Mouse (Mus musculus) lung, postnatal 0 days (tissue): ENCODE measurements around the gene Suds3. TPM values are rescaled to one million over a fixed set of nuclear protein-coding genes. Genes with fewer than 3 reads are reported as not detected.

Experiments used
- ATAC-seq: fragments of 200-750 bp; cut with Nextera tagmentation; 2 replicates; pipeline ENCODE4 v1.8.0; 2017; ENCODE audit warnings: moderate library complexity
- DNase-seq: peaks from one replicate; pipeline ENCODE4 v3.0.0-alpha.2; 2016; ENCODE audit warnings: low spot score
- H3K27ac ChIP-seq: fragments of 300-500 bp; sonication (generic); 2 replicates; pipeline ENCODE4 v1.5.1; 2014; ENCODE audit warnings: antibody characterized with exemption, mild to moderate bottlenecking, low read length, mixed read lengths
- H3K27me3 ChIP-seq: fragments of 300-500 bp; sonication (generic); replicated peaks from 2 replicates; pipeline ENCODE4 v1.6.1; 2014; ENCODE audit warnings: low read length, mixed read lengths; ENCODE audit not compliant: insufficient read depth
- H3K36me3 ChIP-seq: fragments of 300-500 bp; sonication (generic); 2 replicates; pipeline ENCODE4 v1.6.1; 2014; ENCODE audit warnings: low read length, mixed read lengths; ENCODE audit not compliant: insufficient read depth
- H3K4me1 ChIP-seq: fragments of 300-500 bp; sonication (generic); 2 replicates; pipeline ENCODE4 v1.6.1; 2014; ENCODE audit warnings: antibody characterized with exemption, low read depth, low read length, mixed read lengths; ENCODE audit not compliant: insufficient read depth
- H3K4me2 ChIP-seq: fragments of 300-500 bp; sonication (generic); replicated peaks from 2 replicates; pipeline ENCODE4 v1.6.1; 2014; ENCODE audit warnings: low read depth, mild to moderate bottlenecking, low read length, moderate library complexity, mixed read lengths
- H3K4me3 ChIP-seq: fragments of 300-500 bp; sonication (generic); 2 replicates; pipeline ENCODE4 v1.5.1; 2014; ENCODE audit warnings: low read depth, low read length
- H3K9ac ChIP-seq: fragments of 300-500 bp; sonication (generic); replicated peaks from 2 replicates; pipeline ENCODE4 v1.6.1; 2014; ENCODE audit warnings: low read depth, mild to moderate bottlenecking
- H3K9me3 ChIP-seq: fragments of 300-500 bp; sonication (generic); 2 replicates; pipeline ENCODE4 v1.6.1; 2016; ENCODE audit warnings: low read length, mixed read lengths
- CTCF ChIP-seq: IDR thresholded peaks from 2 replicates; pipeline ENCODE4 v1.5.1; 2016; ENCODE audit warnings: antibody characterized with exemption, mild to moderate bottlenecking
- EP300 ChIP-seq: IDR thresholded peaks from 2 replicates; pipeline ENCODE4 v1.6.1; 2016; ENCODE audit warnings: antibody characterized with exemption, mild to moderate bottlenecking, control low read depth
- WGBS: fragments of 180-500 bp; shearing (Covaris S2); extraction: QIAGEN DNeasy Blood & Tissue Kit; methylation state at CpG from one replicate; pipeline ENCODE4 v1.1.7; 2014; 5-methylcytosine and 5-hydroxymethylcytosine counted together
- polyA plus RNA-seq: library from polyadenylated mRNA; unstranded; fragments of >200 nt; fragmentation: Nextera tagmentation; extraction: Ambion mirVana; gene quantifications from 2 replicates; pipeline ENCODE4 v1.2.1, GENCODE M21; 2015

Gene Suds3
- polyA plus RNA-seq, 1 experiment from 2014 or later, result 47.1 TPM

- Histone ChIP-seq H3K4me2 (no peak overlapping the region), H3K4me1 (no peaks in the 10 kb centered on the region), H3K36me3 (peaks cover 41% of the 10 kb centered on the region), H3K27ac (no peak overlapping the region), H3K9me3 (no peaks in the 10 kb centered on the region), H3K27me3 (no peaks in the 10 kb centered on the region), H3K4me3 (no peak overlapping the region), H3K9ac (no peak overlapping the region)
- no peak for ATAC-seq
- WGBS, result 93% methylated on average over 20 of the region's 20 CpGs
- no peak for TF ChIP-seq CTCF
- TF ChIP-seq EP300, result no peak
- no peak for DNase-seq
Measured at GRCm38 (mm10) chr5:117103194-117103929, 12.6 kb downstream of the Suds3 start.

GRCm38 (mm10) chr5:117099742-117100141 lies 16.2 kb downstream of the Suds3 start:
- H3K4me1 ChIP-seq, result no peaks in the 10 kb centered on the region
- H3K27me3 ChIP-seq, result no peaks in the 10 kb centered on the region
- peaks cover 28% of the 10 kb centered on the region for H3K36me3 ChIP-seq
- no peak overlapping the region for H3K9ac ChIP-seq
- DNase-seq (no peak), ATAC-seq (no peak)
- H3K4me3 ChIP-seq, result no peak overlapping the region
- 86% methylated on average over 11 of the region's 11 CpGs for WGBS
- H3K4me2 ChIP-seq, result no peak overlapping the region
- TF ChIP-seq CTCF (peak; percentile 30; the same call in 1 of the 2 replicates), EP300 (no peak)
- H3K27ac ChIP-seq, result no peak overlapping the region
- H3K9me3 ChIP-seq, result no peaks in the 10 kb centered on the region

- ATAC-seq (no peak), DNase-seq (no peak)
- Histone ChIP-seq H3K4me2 (no peak overlapping the region), H3K27me3 (no peaks in the 10 kb centered on the region), H3K27ac (no peak overlapping the region), H3K4me1 (no peaks in the 10 kb centered on the region), H3K4me3 (no peak overlapping the region), H3K36me3 (peaks cover 24% of the 10 kb centered on the region), H3K9me3 (no peaks in the 10 kb centered on the region), H3K9ac (no peak overlapping the region)
- TF ChIP-seq CTCF (no peak), EP300 (no peak)
- WGBS, result 70% methylated on average over 5 of the region's 5 CpGs
Measured at GRCm38 (mm10) chr5:117099008-117099407, 16.9 kb downstream of the Suds3 start.

GRCm38 (mm10) chr5:117096716-117097115 lies 19.2 kb downstream of the Suds3 start:
- Histone ChIP-seq H3K27ac (no peak overlapping the region), H3K4me3 (no peak overlapping the region), H3K9me3 (no peaks in the 10 kb centered on the region), H3K9ac (no peak overlapping the region), H3K27me3 (no peaks in the 10 kb centered on the region), H3K36me3 (peaks cover 27% of the 10 kb centered on the region; the same call in 1 of the 2 replicates), H3K4me1 (no peaks in the 10 kb centered on the region), H3K4me2 (no peak overlapping the region)
- DNase-seq, result peak; percentile 72
- TF ChIP-seq CTCF (peak; percentile 85), EP300 (no peak)
- ATAC-seq, result no peak
- 35% methylated on average over 3 of the region's 3 CpGs for WGBS

GRCm38 (mm10) chr5:117094431-117094830 lies 21.5 kb downstream of the Suds3 start:
- H3K27me3 ChIP-seq, result no peaks in the 10 kb centered on the region
- no peak overlapping the region for H3K4me3 ChIP-seq
- TF ChIP-seq CTCF (peak; percentile 80), EP300 (no peak)
- no peak overlapping the region for H3K27ac ChIP-seq
- peaks cover 25% of the 10 kb centered on the region; the same call in 1 of the 2 replicates for H3K36me3 ChIP-seq
- H3K9ac ChIP-seq, result no peak overlapping the region
- no peaks in the 10 kb centered on the region for H3K4me1 ChIP-seq
- peak; percentile 51 for ATAC-seq
- DNase-seq, result peak; percentile 58
- WGBS, result 43% methylated on average over 7 of the region's 7 CpGs
- H3K4me2 ChIP-seq, result no peak overlapping the region
- H3K9me3 ChIP-seq, result no peaks in the 10 kb centered on the region

GRCm38 (mm10) chr5:117089786-117090185 lies 26.1 kb downstream of the Suds3 start:
- Histone ChIP-seq H3K4me1 (no peaks in the 10 kb centered on the region), H3K9ac (no peak overlapping the region), H3K27me3 (0 out of 2 replicates have a peak, but pooled peaks cover 5% of the 10 kb centered on the region), H3K27ac (no peak overlapping the region), H3K4me3 (no peak overlapping the region), H3K4me2 (no peak overlapping the region), H3K36me3 (peaks cover 12% of the 10 kb centered on the region; the same call in 1 of the 2 replicates), H3K9me3 (no peaks in the 10 kb centered on the region)
- ATAC-seq (peak; percentile 50; the same call in 1 of the 2 replicates), DNase-seq (peak; percentile 48)
- 16% methylated on average over 4 of the region's 6 CpGs for WGBS
- no peak for TF ChIP-seq CTCF
- no peak for TF ChIP-seq EP300
